Mouse (Mus musculus): ENCODE data around the gene Ctso. TPM values are rescaled to one million over a fixed set of nuclear protein-coding genes. Genes with fewer than 3 reads are reported as not detected.

Gene Ctso
- 1.7 and 2.5 TPM in 2 replicates for polyA plus RNA-seq (2012; rRNA removed)
- 4.7 and 5.1 TPM in 2 replicates for polyA plus RNA-seq (2014; fragmentation: Nextera tagmentation; extraction: Ambion mirVana)

GRCm38 (mm10) chr3:81932141-81933101, at the start of gene Ctso:
Gene Ctso (plus strand): TSS chr3:81932601.
- H3K4me1 ChIP-seq (replicated peaks; ENCODE audit: control insufficient read depth in 2 of 2, insufficient read depth in 2 of 2, low read length in 1 of 2), result no peaks in the 10 kb centered on the region; a peak in 1 of 4 replicates
- H3K36me3 ChIP-seq (replicated peaks; ENCODE audit: control insufficient read depth, insufficient read depth, low read depth), result no peaks in the 10 kb centered on the region
- TF ChIP-seq CTCF (IDR thresholded peaks at IDR 0.05; ENCODE audit: low read depth), result peak; percentile 79
- TF ChIP-seq EP300 (IDR thresholded peaks at IDR 0.05; ENCODE audit: low read depth), result no peak
- DNase-seq (ENCODE audit: low read depth in 3 of 3, low spot score in 3 of 3) (peak; percentile 48 to 60 (median 55)), ATAC-seq (ENCODE audit: insufficient read depth) (peak; percentile 89)
- H3K9ac ChIP-seq (replicated peaks), result peak within 1 kb of the TSS; percentile 87
- peak within 1 kb of the TSS; percentile 63 for H3K4me2 ChIP-seq (ENCODE audit: low read depth)
- H3K9me3 ChIP-seq (ENCODE audit: control insufficient read depth, low read length), result no peaks in the 10 kb centered on the region
- H3K4me3 ChIP-seq (ENCODE audit: insufficient read depth in 1 of 2, low read depth in 2 of 2, low read length in 2 of 2), result peak within 1 kb of the TSS; percentile 88 to 92
- no peaks in the 10 kb centered on the region for H3K27me3 ChIP-seq (ENCODE audit: control insufficient read depth, insufficient read depth, low read length)
- 10% methylated on average over 27 of the region's 27 CpGs for WGBS (ENCODE audit: insufficient replicate concordance)
- H3K27ac ChIP-seq, result peak within 1 kb of the TSS; percentile 51

GRCm38 (mm10) chr3:81883916-81884315, 48.5 kb upstream of the Ctso start:
- no peaks in the 10 kb centered on the region for H3K9me3 ChIP-seq (ENCODE audit: control insufficient read depth, low read length)
- no peak overlapping the region for H3K4me2 ChIP-seq (ENCODE audit: low read depth)
- H3K27me3 ChIP-seq (ENCODE audit: control insufficient read depth, insufficient read depth, low read length), result no peaks in the 10 kb centered on the region
- H3K9ac ChIP-seq (replicated peaks), result no peak overlapping the region
- H3K27ac ChIP-seq, result no peak overlapping the region
- ATAC-seq (ENCODE audit: insufficient read depth) (no peak), DNase-seq (ENCODE audit: low read depth in 3 of 3, low spot score in 3 of 3) (no peak)
- TF ChIP-seq CTCF (IDR thresholded peaks at IDR 0.05; ENCODE audit: low read depth) (no peak), EP300 (IDR thresholded peaks at IDR 0.05; ENCODE audit: low read depth) (no peak)
- no peaks in the 10 kb centered on the region for H3K4me1 ChIP-seq (replicated peaks; ENCODE audit: control insufficient read depth in 2 of 2, insufficient read depth in 2 of 2, low read length in 1 of 2)
- no peaks in the 10 kb centered on the region for H3K36me3 ChIP-seq (replicated peaks; ENCODE audit: control insufficient read depth, insufficient read depth, low read depth)
- no peak overlapping the region for H3K4me3 ChIP-seq (ENCODE audit: insufficient read depth in 1 of 2, low read depth in 2 of 2, low read length in 2 of 2)

- ATAC-seq (ENCODE audit: insufficient read depth) (no peak), DNase-seq (ENCODE audit: low read depth in 3 of 3, low spot score in 3 of 3) (no peak)
- Histone ChIP-seq H3K9me3 (ENCODE audit: control insufficient read depth, low read length) (no peaks in the 10 kb centered on the region), H3K27ac (no peak overlapping the region), H3K4me3 (ENCODE audit: insufficient read depth in 1 of 2, low read depth in 2 of 2, low read length in 2 of 2) (no peak overlapping the region), H3K27me3 (ENCODE audit: control insufficient read depth, insufficient read depth, low read length) (no peaks in the 10 kb centered on the region), H3K36me3 (replicated peaks; ENCODE audit: control insufficient read depth, insufficient read depth, low read depth) (no peaks in the 10 kb centered on the region), H3K9ac (replicated peaks) (no peak overlapping the region), H3K4me2 (ENCODE audit: low read depth) (no peak overlapping the region), H3K4me1 (replicated peaks; ENCODE audit: control insufficient read depth in 2 of 2, insufficient read depth in 2 of 2, low read length in 1 of 2) (no peaks in the 10 kb centered on the region)
- TF ChIP-seq CTCF (IDR thresholded peaks at IDR 0.05; ENCODE audit: low read depth) (no peak), EP300 (IDR thresholded peaks at IDR 0.05; ENCODE audit: low read depth) (no peak)
- 76% methylated on average over 2 of the region's 2 CpGs for WGBS (ENCODE audit: insufficient replicate concordance)
These were observed 46.8 kb upstream of the Ctso start for GRCm38 (mm10) chr3:81885566-81885965.

- TF ChIP-seq EP300 (IDR thresholded peaks at IDR 0.05; ENCODE audit: low read depth), result no peak
- no peak for TF ChIP-seq CTCF (IDR thresholded peaks at IDR 0.05; ENCODE audit: low read depth)
- no peak overlapping the region for H3K27ac ChIP-seq
- no peak overlapping the region for H3K4me2 ChIP-seq (ENCODE audit: low read depth)
- no peaks in the 10 kb centered on the region for H3K9me3 ChIP-seq (ENCODE audit: control insufficient read depth, low read length)
- ATAC-seq (ENCODE audit: insufficient read depth), result no peak
- no peak overlapping the region for H3K4me3 ChIP-seq (ENCODE audit: insufficient read depth in 1 of 2, low read depth in 2 of 2, low read length in 2 of 2)
- H3K9ac ChIP-seq (replicated peaks), result no peak overlapping the region
- no peak for DNase-seq (ENCODE audit: low read depth in 3 of 3, low spot score in 3 of 3)
- H3K36me3 ChIP-seq (replicated peaks; ENCODE audit: control insufficient read depth, insufficient read depth, low read depth), result no peaks in the 10 kb centered on the region
- H3K4me1 ChIP-seq (replicated peaks; ENCODE audit: control insufficient read depth in 2 of 2, insufficient read depth in 2 of 2, low read length in 1 of 2), result no peaks in the 10 kb centered on the region
- WGBS (ENCODE audit: insufficient replicate concordance), result 53% methylated on average over 6 of the region's 6 CpGs
- no peaks in the 10 kb centered on the region for H3K27me3 ChIP-seq (ENCODE audit: control insufficient read depth, insufficient read depth, low read length)
These were observed 43.3 kb upstream of the Ctso start for GRCm38 (mm10) chr3:81889137-81889536.

GRCm38 (mm10) chr3:81910286-81911036, 21.9 kb upstream of the Ctso start:
- Histone ChIP-seq H3K4me3 (ENCODE audit: insufficient read depth in 1 of 2, low read depth in 2 of 2, low read length in 2 of 2) (no peak overlapping the region), H3K9me3 (ENCODE audit: control insufficient read depth, low read length) (no peaks in the 10 kb centered on the region), H3K36me3 (replicated peaks; ENCODE audit: control insufficient read depth, insufficient read depth, low read depth) (no peaks in the 10 kb centered on the region), H3K9ac (replicated peaks) (no peak overlapping the region), H3K4me2 (ENCODE audit: low read depth) (no peak overlapping the region), H3K27ac (no peak overlapping the region), H3K27me3 (ENCODE audit: control insufficient read depth, insufficient read depth, low read length) (no peaks in the 10 kb centered on the region), H3K4me1 (replicated peaks; ENCODE audit: control insufficient read depth in 2 of 2, insufficient read depth in 2 of 2, low read length in 1 of 2) (no peaks in the 10 kb centered on the region)
- no peak for ATAC-seq (ENCODE audit: insufficient read depth)
- TF ChIP-seq CTCF (IDR thresholded peaks at IDR 0.05; ENCODE audit: low read depth) (no peak), EP300 (IDR thresholded peaks at IDR 0.05; ENCODE audit: low read depth) (no peak)
- no peak for DNase-seq (ENCODE audit: low read depth in 3 of 3, low spot score in 3 of 3)
- 56% methylated on average over 6 of the region's 6 CpGs for WGBS (ENCODE audit: insufficient replicate concordance)
